Mouse (Mus musculus) 3134 (cell line): ENCODE results near the gene Otx2.
A peak's percentile ranks its signal among the peaks of the same experiment; 100 is the strongest.

Source experiments
- DNase-seq: peaks from one replicate; pipeline ENCODE4 v3.0.0-alpha.2; 2011; ENCODE audit warnings: low spot score; ENCODE audit not compliant: insufficient read length; ENCODE audit errors: extremely low read depth

Otx2 gene

GRCm38 (mm10) chr14:48673541-48673940 is at the start of gene Otx2:
TSS of gene Otx2 (minus strand) at chr14:48673819.
- no peak for DNase-seq

GRCm38 (mm10) chr14:48722763-48723162 is 49.1 kb upstream of the Otx2 start:
- no peak for DNase-seq

GRCm38 (mm10) chr14:48719296-48719695 is 45.7 kb upstream of the Otx2 start:
- no peak for DNase-seq

- DNase-seq: no peak
Measured at GRCm38 (mm10) chr14:48717632-48718279, 44.1 kb upstream of the Otx2 start.

- no peak for DNase-seq
Measured at GRCm38 (mm10) chr14:48716456-48716855, 42.8 kb upstream of the Otx2 start.

GRCm38 (mm10) chr14:48710871-48711370 is 37.3 kb upstream of the Otx2 start:
- no peak for DNase-seq

- DNase-seq: no peak
Measured at GRCm38 (mm10) chr14:48710062-48710870, 36.6 kb upstream of the Otx2 start.

- DNase-seq: no peak
Measured at GRCm38 (mm10) chr14:48709371-48710061, 35.9 kb upstream of the Otx2 start.

- no peak for DNase-seq
Measured at GRCm38 (mm10) chr14:48707844-48708383, 34.3 kb upstream of the Otx2 start.

- DNase-seq: no peak
Measured at GRCm38 (mm10) chr14:48707391-48707790, 33.8 kb upstream of the Otx2 start.

GRCm38 (mm10) chr14:48700790-48701370 is 27.3 kb upstream of the Otx2 start:
- no peak for DNase-seq

- DNase-seq: peak; percentile 23
Measured at GRCm38 (mm10) chr14:48679590-48679989, 6.0 kb upstream of the Otx2 start.

- no peak for DNase-seq
Measured at GRCm38 (mm10) chr14:48678674-48679073, 5.1 kb upstream of the Otx2 start.

GRCm38 (mm10) chr14:48674036-48674831 is 615 bp upstream of the Otx2 start:
- no peak for DNase-seq

GRCm38 (mm10) chr14:48672611-48673176 is 925 bp downstream of the Otx2 start:
- no peak for DNase-seq

- DNase-seq: no peak
Measured at GRCm38 (mm10) chr14:48671480-48672240, 2.0 kb downstream of the Otx2 start.

GRCm38 (mm10) chr14:48670761-48671479 is 2.7 kb downstream of the Otx2 start:
- no peak for DNase-seq

GRCm38 (mm10) chr14:48670258-48670630 is 3.4 kb downstream of the Otx2 start:
- DNase-seq: no peak
